Mouse (Mus musculus) retina, postnatal 7 days (tissue): ENCODE results near the gene Tor4a.

Experiments used
- DNase-seq: peaks from one replicate; pipeline ENCODE4 v3.0.0-alpha.2; 2012; ENCODE audit warnings: low read depth, low spot score

Gene Tor4a

DNA sequence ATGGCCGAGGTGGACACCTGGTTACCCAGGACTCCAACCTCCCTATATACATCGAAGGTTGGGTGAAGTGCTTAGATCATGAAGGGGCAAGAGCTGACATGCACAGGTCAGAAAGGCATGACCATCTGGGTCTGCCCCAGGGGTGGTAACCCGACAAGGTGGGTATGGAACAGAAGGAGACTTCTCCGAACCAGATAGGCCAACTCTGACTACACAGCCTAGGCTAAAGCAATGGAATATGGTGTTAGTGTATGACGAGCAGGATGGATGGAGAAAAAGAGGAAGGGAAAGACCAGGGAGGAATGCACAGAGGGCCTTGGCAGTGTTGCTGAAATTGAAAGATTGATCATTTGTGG is 10.1 kb downstream of the Tor4a start:
- no peak for DNase-seq

- peak; percentile 49 for DNase-seq
Observed at GRCm38 (mm10) chr2:25185625-25186574, 10.8 kb downstream of the Tor4a start.

- DNase-seq: no peak
Observed at GRCm38 (mm10) chr2:25184496-25184895, 12.2 kb downstream of the Tor4a start.

- DNase-seq: no peak
Observed at GRCm38 (mm10) chr2:25183336-25183735, 13.3 kb downstream of the Tor4a start.

DNA sequence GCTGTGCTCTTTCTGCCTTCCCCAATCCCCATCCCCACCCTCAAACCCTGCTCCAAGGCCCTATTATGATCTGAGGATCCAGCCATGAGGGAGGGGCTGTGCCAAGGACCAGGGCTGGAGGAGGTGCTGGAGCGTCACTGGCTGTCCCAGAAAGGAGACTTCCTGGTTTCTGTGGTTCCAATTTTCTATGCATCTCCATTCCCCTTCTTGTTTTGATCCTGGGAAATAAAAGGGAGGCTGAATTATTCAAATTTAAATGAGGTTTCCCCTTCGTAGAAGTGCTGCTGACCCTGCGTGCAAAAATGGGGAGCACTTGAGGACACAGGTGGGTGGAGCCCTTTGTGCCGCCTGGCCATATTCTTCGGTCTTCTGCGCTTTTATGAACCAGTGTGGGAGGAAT is 14.0 kb downstream of the Tor4a start:
- DNase-seq: no peak

DNA sequence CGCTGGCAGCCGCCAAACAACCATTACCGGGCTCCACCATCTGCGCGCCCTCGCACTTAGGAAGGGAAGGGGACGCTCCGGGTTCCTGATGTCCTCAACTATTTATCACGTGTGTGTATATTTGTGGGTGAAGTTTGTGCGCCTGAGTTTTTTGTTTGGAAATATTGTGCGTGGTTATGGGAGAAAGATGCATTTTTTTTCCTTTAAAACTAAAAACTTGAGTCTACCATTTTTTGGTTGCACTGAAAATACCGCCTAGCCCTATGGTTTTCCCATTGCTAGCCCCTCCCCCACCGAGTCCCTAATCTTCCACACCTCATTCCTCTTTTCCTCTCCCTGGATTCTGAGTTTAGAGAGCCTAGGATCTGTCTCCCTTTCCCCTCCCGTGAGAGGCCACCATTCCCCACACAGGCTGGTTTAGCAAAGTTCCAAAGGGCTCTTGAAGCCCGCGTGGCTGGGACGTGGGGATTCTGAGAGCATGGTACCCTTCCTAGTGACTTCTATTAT is 14.7 kb downstream of the Tor4a start:
- no peak for DNase-seq

DNA sequence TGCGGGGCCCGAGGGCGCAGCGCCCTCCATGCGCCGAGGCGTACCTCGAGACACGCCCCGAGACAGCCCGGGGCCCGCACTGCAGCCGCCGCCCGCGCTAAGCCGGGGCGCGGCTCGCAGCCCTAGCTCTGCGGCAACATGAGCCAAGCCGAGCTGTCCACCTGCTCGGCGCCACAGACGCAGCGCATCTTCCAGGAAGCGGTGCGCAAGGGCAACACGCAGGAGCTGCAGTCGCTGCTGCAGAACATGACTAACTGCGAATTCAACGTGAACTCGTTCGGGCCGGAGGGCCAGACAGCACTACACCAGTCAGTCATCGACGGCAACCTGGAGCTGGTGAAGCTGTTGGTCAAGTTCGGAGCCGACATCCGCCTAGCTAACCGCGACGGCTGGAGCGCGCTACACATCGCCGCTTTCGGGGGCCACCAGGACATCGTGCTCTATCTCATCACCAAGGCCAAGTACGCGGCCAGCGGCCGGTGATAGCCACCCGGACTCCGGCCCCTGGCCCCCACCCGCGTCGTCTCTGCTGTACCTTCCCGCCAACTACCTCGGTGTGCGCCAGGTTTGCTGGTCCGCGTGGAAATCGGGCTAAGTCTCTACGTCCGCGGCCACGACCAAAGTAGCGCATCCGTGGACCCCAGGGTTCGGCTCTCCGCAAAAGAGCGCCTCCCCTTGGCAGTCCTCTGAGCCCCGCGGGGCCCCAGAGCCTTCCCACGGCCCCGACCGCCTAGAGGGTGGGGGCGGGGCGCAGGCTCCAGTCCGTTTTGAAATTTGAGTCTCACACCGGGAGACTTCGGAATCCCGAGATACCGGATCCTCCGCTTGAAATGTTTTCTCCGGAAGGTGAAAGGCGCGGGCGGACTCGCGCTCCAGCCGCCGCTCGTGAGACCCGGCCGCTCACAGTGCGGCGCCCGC is 15.5 kb downstream of the Tor4a start:
- DNase-seq: no peak

DNA sequence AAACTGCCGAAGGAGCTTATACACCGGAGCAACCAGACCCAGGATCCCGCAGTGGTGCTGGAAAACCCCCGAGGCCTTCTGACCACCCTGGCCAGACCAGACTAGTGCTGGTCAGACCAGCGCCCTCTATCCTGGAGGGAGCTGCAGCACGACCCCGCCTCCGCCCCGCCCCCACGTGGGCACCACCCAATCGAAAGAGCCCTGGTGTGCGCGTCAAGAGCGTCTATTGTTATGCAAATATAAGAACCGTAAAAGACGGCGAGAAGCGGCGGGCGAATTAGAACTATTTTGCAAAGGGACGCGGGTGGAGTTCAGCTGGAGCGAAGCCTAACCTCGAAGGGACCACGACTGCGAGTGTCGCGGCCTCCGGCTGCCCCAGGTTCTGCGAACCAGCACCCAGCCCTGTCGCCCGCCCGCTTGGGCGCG is 16.2 kb downstream of the Tor4a start, which contains the start of gene Nrarp:
Nrarp (plus strand) TSS at position 281 of the 426 bp plus-strand sequence.
- DNase-seq: peak; percentile 82

DNA sequence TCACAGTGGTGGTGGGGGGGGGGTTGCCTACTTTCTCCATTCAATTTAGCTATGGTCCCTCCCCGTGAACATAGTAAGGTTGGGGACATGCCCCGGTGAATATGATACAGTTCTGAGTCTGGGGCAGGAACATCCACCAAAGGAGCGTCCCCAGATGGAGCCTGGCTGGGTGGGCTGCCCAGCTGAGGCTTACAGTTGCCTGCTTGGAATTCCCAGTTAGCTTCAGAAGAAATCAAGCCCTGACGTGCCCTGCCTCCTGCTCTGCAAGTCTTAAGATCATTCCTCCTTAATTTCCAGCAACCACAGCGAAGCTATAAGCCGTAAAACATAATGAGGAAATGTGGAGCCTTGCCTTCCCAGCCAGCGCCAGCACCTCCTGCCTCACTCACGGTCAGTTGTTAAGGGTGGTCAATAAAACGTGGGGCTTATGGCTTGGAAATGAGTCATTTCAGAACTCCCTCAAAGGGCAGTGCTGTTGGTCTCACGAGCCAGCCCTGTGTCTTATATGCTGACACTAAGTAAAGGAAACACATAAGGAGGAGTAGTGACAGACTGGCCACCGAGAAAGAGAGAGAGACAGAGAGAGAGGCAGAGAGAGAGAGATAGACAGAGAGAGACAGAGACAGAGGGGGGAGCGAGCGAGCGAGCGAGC is 17.0 kb downstream of the Tor4a start:
- DNase-seq: no peak

GRCm38 (mm10) chr2:25178285-25178972 is 18.3 kb downstream of the Tor4a start:
- DNase-seq: no peak

GRCm38 (mm10) chr2:25177685-25178084 is 19.0 kb downstream of the Tor4a start:
- DNase-seq: no peak

GRCm38 (mm10) chr2:25177076-25177475 is 19.6 kb downstream of the Tor4a start:
- no peak for DNase-seq

DNA sequence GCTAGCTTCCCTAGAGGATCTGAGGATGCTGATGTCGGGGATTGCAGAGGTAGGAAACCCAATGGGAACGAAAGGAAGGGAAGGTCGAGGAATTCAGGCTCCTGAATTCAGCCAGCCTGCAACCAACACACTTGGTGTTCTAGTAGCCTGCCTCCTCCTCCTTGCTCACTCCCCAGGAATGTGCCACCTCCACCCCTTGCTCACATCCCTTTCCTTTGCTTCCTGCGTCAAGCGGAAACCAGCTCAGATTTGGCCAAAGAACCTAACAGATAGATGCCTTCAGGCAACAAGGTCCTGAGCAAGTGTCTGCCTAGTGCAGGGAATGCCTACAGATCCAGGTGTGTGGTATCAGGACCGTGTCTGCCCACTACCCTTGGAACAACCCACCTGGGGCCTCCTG is 20.1 kb downstream of the Tor4a start:
- DNase-seq: no peak

DNA sequence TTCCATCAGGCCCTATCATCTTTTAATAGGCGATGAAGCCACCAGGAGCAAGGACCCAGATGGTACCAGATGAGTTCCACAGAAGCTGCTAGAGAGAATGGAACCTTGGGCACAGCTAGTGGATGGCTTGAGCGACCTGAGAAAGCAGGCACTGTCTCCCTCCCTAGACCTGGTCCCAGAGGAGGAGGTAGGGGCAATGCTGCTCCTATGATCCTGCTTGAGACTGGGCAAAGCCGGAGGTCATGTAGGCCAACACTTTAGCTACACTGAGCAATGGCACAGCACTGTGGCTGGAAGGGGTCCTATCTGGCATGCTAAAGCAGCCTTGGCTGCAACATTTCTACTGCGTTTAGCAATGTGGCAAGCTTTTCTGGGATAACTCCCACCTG is 21.0 kb downstream of the Tor4a start:
- DNase-seq: no peak

- no peak for DNase-seq
Observed at GRCm38 (mm10) chr2:25174866-25175689, 21.6 kb downstream of the Tor4a start.

GRCm38 (mm10) chr2:25173821-25174220 is 22.9 kb downstream of the Tor4a start:
- no peak for DNase-seq

- DNase-seq: no peak
Observed at GRCm38 (mm10) chr2:25172629-25173028, 24.1 kb downstream of the Tor4a start.

GRCm38 (mm10) chr2:25171769-25172153 is 24.9 kb downstream of the Tor4a start:
- no peak for DNase-seq

GRCm38 (mm10) chr2:25171101-25171768 is 25.5 kb downstream of the Tor4a start:
- DNase-seq: no peak
